Mouse (Mus musculus) forebrain, postnatal 0 days (tissue): Measurements from ENCODE around the gene Slc22a14. TPM values are rescaled to one million over a fixed set of nuclear protein-coding genes. Genes with fewer than 3 reads are reported as not detected.
"Not testable (repeated sequence)": the region's sequence is repeated elsewhere in the genome, so short reads cannot be mapped to it uniquely, and the experiment has no call there.

ENCODE experiments used
- ATAC-seq: fragments of 200-750 bp; cut with Nextera tagmentation; 2 replicates; pipeline ENCODE4 v1.8.0; 2017; ENCODE audit warnings: mild to moderate bottlenecking, moderate library complexity
- DNase-seq: peaks from one replicate; pipeline ENCODE4 v3.0.0-alpha.2; 2015
- H3K27ac ChIP-seq: fragments of 300-500 bp; sonication (generic); 2 replicates; pipeline ENCODE4 v1.5.1; 2014; ENCODE audit warnings: low read depth, mild to moderate bottlenecking, antibody characterized with exemption, low read length, moderate library complexity, mixed read lengths
- H3K27me3 ChIP-seq: fragments of 300-500 bp; sonication (generic); 2 replicates; pipeline ENCODE4 v1.6.1; 2014; ENCODE audit warnings: mild to moderate bottlenecking, low read length, mixed read lengths; ENCODE audit not compliant: insufficient read depth
- H3K36me3 ChIP-seq: fragments of 300-500 bp; sonication (generic); 2 replicates; pipeline ENCODE4 v1.6.1; 2014; ENCODE audit warnings: mild to moderate bottlenecking, moderate library complexity; ENCODE audit not compliant: insufficient read depth
- H3K4me1 ChIP-seq: fragments of 300-500 bp; sonication (generic); 2 replicates; pipeline ENCODE4 v1.6.1; 2014; ENCODE audit warnings: antibody characterized with exemption; ENCODE audit not compliant: insufficient read depth
- H3K4me2 ChIP-seq: fragments of 300-500 bp; sonication (generic); 2 replicates; pipeline ENCODE4 v1.6.1; 2014; ENCODE audit warnings: low read depth, mild to moderate bottlenecking, moderate library complexity
- H3K4me3 ChIP-seq: fragments of 300-500 bp; sonication (generic); 2 replicates; pipeline ENCODE4 v1.5.1; 2014; ENCODE audit warnings: low read depth, low read length, mixed read lengths
- H3K9ac ChIP-seq: fragments of 300-500 bp; sonication (generic); 2 replicates; pipeline ENCODE4 v1.6.1; 2014; ENCODE audit warnings: mild to moderate bottlenecking
- H3K9me3 ChIP-seq: fragments of 300-500 bp; sonication (generic); 2 replicates; pipeline ENCODE4 v1.6.1; 2016; ENCODE audit warnings: low read length
- CTCF ChIP-seq: sonication (generic); IDR thresholded peaks from 2 replicates; pipeline ENCODE4 v1.5.1; 2016; ENCODE audit warnings: antibody characterized with exemption, control low read depth, low read depth
- WGBS: fragments of 180-500 bp; shearing (Covaris S2); extraction: QIAGEN DNeasy Blood & Tissue Kit; methylation state at CpG from one replicate; pipeline ENCODE4 v1.1.7; 2014; 5-methylcytosine and 5-hydroxymethylcytosine counted together
- polyA plus RNA-seq: library from polyadenylated mRNA; unstranded; fragments of >200 nt; fragmentation: Nextera tagmentation; extraction: Ambion mirVana; gene quantifications from 2 replicates; pipeline ENCODE4 v1.2.1, GENCODE M21; 2015
- total RNA-seq: library from RNA; depleted of rRNA; stranded (reverse); fragments of >200 nt; gene quantifications from 2 replicates; pipeline ENCODE4 v1.2.3, GENCODE M21; 2014

Slc22a14 gene
- total and polyA plus RNA-seq, 2 experiments from 2014 or later: not detected

GRCm38 (mm10) chr9:119280894-119281682 lies 84.3 kb downstream of the Slc22a14 start:
- 92% methylated on average over 5 of the region's 5 CpGs for WGBS
- no peaks in the 10 kb centered on the region for H3K27me3 ChIP-seq

DNA sequence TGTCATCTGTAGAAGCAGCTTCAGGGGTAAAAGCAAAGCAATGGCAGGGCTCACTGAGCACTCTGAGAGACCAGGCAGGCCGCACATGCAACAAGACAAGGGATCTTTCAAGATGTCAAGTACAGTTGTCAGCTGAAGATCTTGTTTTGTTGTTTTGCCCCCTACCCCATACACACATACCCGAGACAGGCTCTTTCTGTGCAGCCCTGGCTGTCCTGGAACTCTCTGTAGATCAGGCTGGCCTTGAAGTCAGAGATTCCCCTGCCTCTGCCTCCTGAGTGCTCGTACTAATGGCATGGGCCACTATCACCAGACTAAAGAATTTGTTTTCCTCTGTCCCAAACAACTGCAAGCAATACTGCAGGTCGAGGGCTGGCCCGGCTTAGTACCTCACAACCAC lies 87.3 kb downstream of the Slc22a14 start:
- no peak overlapping the region for H3K4me3 ChIP-seq
- no peaks in the 10 kb centered on the region for H3K9me3 ChIP-seq
- no peaks in the 10 kb centered on the region for H3K27me3 ChIP-seq
- no peak for TF ChIP-seq CTCF
- DNase-seq (no peak), ATAC-seq (no peak)
- H3K4me2 ChIP-seq: no peak overlapping the region
- WGBS: 90% methylated on average over 5 of the region's 5 CpGs
- H3K4me1 ChIP-seq: no peaks in the 10 kb centered on the region
- H3K9ac ChIP-seq: no peak overlapping the region
- no peak overlapping the region for H3K27ac ChIP-seq
- H3K36me3 ChIP-seq: no peaks in the 10 kb centered on the region

More at GRCm38 (mm10) chr9:119280894-119281682, 84.3 kb downstream of the Slc22a14 start:
- TF ChIP-seq CTCF: no peak
- Histone ChIP-seq H3K9ac (no peak overlapping the region), H3K4me3 (no peak overlapping the region), H3K36me3 (no peaks in the 10 kb centered on the region), H3K4me2 (no peak overlapping the region), H3K9me3 (no peaks in the 10 kb centered on the region), H3K4me1 (no peaks in the 10 kb centered on the region), H3K27ac (no peak overlapping the region)
- DNase-seq (no peak), ATAC-seq (no peak)

DNA sequence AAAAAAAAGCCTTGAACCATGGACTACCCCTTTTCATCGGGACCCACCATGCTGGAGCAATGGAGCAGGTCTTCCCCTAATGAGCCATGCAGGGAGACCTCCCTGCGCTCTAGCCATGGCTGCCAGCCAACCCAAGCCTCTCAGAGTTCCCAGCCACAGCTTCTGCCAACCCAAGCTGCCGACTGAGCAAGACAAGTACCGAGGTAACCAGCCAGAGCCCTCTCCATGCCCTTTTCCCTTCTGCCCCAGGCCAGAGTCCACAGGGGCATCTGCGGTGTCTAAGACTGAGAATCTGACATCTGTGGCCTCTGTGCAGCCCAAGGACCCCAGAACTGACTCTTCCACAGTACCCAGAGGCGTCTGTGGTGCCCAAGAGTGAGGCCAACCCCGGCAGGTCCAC lies 89.0 kb downstream of the Slc22a14 start:
- H3K9me3 ChIP-seq: no peaks in the 10 kb centered on the region
- peaks cover 4% of the 10 kb centered on the region; the same call in 1 of the 2 replicates for H3K36me3 ChIP-seq
- no peak overlapping the region for H3K4me3 ChIP-seq
- H3K27me3 ChIP-seq: no peaks in the 10 kb centered on the region
- no peak overlapping the region for H3K27ac ChIP-seq
- no peak for TF ChIP-seq CTCF
- ATAC-seq (no peak), DNase-seq (peak; percentile 61)
- 56% methylated on average over 7 of the region's 7 CpGs for WGBS
- H3K4me2 ChIP-seq: no peak overlapping the region
- H3K4me1 ChIP-seq: no peaks in the 10 kb centered on the region
- H3K9ac ChIP-seq: no peak overlapping the region

DNA sequence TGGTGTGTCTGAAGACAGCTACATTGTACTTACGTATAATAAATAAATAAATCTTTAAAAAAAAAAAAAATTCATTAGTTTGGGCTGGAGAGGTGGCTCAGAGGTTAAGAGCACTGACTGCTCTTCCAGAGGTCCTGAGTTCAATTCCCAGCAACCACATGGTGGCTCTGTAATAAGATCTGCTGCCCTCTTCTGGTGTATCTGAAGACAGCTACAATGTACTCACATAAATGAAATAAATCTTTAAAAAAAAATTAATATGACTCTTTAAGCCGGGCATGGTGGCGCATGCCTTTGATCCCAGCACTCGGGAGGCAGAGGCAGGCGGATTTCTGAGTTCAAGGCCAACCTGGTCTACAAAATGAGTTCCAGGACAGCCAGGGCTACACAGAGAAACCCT lies 90.5 kb downstream of the Slc22a14 start:
- H3K4me1 ChIP-seq, H3K27me3 ChIP-seq, H3K9ac ChIP-seq, H3K27ac ChIP-seq, ATAC-seq, DNase-seq, H3K9me3 ChIP-seq, H3K36me3 ChIP-seq, H3K4me2 ChIP-seq, H3K4me3 ChIP-seq: not testable (repeated sequence)
- WGBS: 96% methylated on average over 5 of the region's 5 CpGs

DNA sequence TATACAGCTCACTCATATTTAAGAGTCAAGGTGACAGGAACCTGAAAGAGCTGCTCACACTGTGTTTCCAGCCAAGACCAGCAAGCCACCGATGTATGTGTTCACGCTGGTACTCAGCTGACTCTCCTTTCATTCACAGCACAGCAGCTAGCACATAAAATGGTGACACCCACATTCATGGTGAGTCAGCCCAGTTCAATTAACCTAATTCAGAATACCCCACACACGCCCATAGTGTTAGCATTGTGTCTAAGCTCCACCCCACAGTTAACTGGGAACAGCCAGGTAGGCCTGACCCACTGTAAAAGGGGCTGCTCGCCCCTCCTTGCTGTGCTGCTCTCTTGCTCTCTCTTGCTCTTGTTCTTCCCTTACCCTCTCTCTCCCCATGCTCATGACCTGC lies 93.9 kb downstream of the Slc22a14 start:
- DNase-seq: no peak
- WGBS: 74% methylated on average over 4 of the region's 4 CpGs
- no peak overlapping the region for H3K9ac ChIP-seq

DNA sequence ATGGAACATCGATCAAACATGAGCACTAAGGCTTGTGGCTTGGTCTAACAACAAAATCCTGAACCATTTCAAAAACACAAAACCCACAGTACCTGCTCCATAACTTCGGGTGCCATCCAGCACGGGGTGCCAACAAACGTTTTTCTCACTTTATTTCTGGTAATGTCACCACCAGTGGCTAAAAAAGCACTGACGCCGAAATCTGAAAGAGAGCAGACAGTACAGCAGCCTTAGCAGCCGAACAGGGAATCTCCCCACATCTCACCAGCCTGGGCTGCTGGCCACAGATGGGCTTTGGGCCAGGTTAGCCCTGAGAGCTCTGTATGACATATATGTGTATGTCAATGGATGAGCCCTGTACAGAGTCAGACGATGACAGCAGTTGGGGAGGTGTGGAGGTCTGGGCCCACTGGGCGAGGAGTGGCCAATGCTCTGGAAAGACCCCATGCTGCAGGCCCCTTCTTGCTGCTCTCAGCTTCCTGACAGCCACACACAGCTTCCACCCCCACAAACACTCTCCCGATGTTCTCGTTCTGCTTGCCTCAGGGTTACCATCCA lies 96.7 kb downstream of the Slc22a14 start:
- 89% methylated on average over 11 of the region's 11 CpGs for WGBS
- Histone ChIP-seq H3K4me1 (no peaks in the 10 kb centered on the region), H3K4me2 (no peak overlapping the region), H3K36me3 (peaks cover 39% of the 10 kb centered on the region), H3K27ac (no peak overlapping the region), H3K9me3 (no peaks in the 10 kb centered on the region), H3K27me3 (no peaks in the 10 kb centered on the region), H3K4me3 (no peak overlapping the region), H3K9ac (no peak overlapping the region)
- DNase-seq (no peak), ATAC-seq (no peak)
- no peak for TF ChIP-seq CTCF

More for the DNA sequence above, 93.9 kb downstream of the Slc22a14 start:
- no peak overlapping the region for H3K4me3 ChIP-seq
- H3K27ac ChIP-seq: no peak overlapping the region
- no peak overlapping the region for H3K4me2 ChIP-seq
- H3K27me3 ChIP-seq: no peaks in the 10 kb centered on the region
- H3K4me1 ChIP-seq: no peaks in the 10 kb centered on the region
- H3K36me3 ChIP-seq: peaks cover 25% of the 10 kb centered on the region
- no peak for ATAC-seq
- TF ChIP-seq CTCF: no peak
- no peaks in the 10 kb centered on the region for H3K9me3 ChIP-seq

DNA sequence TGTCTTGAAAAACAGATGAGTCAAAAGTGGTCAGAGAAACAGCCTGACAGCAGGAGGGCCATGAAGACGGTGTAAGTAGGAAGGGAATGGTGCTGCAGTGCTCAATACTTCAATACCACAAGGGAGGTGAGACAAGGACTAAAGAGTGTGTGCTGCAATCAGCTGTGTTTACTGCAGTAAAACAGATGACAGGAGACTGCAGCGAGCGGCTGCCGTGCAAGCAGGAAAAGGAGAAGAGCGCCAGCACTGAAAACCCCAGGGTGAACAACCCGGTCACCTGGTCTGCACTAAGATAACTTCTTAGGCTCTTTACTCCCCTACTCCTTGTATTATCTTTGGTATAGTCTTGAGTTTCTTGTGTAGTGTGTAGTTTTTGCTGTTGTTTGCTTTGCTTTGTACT lies 97.2 kb downstream of the Slc22a14 start:
- H3K27me3 ChIP-seq: no peaks in the 10 kb centered on the region
- no peak overlapping the region for H3K27ac ChIP-seq
- H3K9ac ChIP-seq: no peak overlapping the region
- no peak for DNase-seq
- no peak overlapping the region for H3K4me3 ChIP-seq
- TF ChIP-seq CTCF: no peak
- no peak for ATAC-seq
- H3K9me3 ChIP-seq: no peaks in the 10 kb centered on the region
- 91% methylated on average over 6 of the region's 6 CpGs for WGBS
- peaks cover 42% of the 10 kb centered on the region for H3K36me3 ChIP-seq
- no peak overlapping the region for H3K4me2 ChIP-seq
- H3K4me1 ChIP-seq: no peaks in the 10 kb centered on the region

- WGBS: 97% methylated on average over 5 of the region's 5 CpGs
- not testable (repeated sequence) for ATAC-seq, H3K27ac ChIP-seq, H3K4me2 ChIP-seq, H3K9me3 ChIP-seq, H3K4me3 ChIP-seq, H3K4me1 ChIP-seq, H3K27me3 ChIP-seq, DNase-seq, H3K9ac ChIP-seq
- H3K36me3 ChIP-seq: peaks cover 39% of the 10 kb centered on the region
Measured at GRCm38 (mm10) chr9:119266121-119266395, 99.3 kb downstream of the Slc22a14 start.

- ATAC-seq: not testable (repeated sequence)
Measured at GRCm38 (mm10) chr9:119265373-119266120, 99.8 kb downstream of the Slc22a14 start.

More at GRCm38 (mm10) chr9:119265373-119266120, 99.8 kb downstream of the Slc22a14 start:
- not testable (repeated sequence) for H3K9me3 ChIP-seq, H3K4me1 ChIP-seq, H3K4me2 ChIP-seq, H3K9ac ChIP-seq, H3K27ac ChIP-seq, H3K27me3 ChIP-seq, H3K4me3 ChIP-seq, DNase-seq
- H3K36me3 ChIP-seq: peaks cover 43% of the 10 kb centered on the region
- WGBS: 69% methylated on average over 1 of the region's 1 CpGs
